Mouse (Mus musculus) regulatory T cell (primary cell): ENCODE data around the gene Gm10436.
"Not testable (repeated sequence)": the region's sequence is repeated elsewhere in the genome, so short reads cannot be mapped to it uniquely, and the experiment has no call there.

Experiments used
- in situ Hi-C: fragments of 300-600 bp; cut with MboI, MseI; formaldehyde crosslinking; loops from one replicate; pipeline ENCODE4 v1.15.1; 2025; ENCODE audit warnings: high pct_unique_total_duplicates

Gm10436 gene

GRCm38 (mm10) chr12:88182008-88182407 is at the start of gene Gm10436:
Gene Gm10436, minus strand, starts transcription at chr12:88182108.
- in situ Hi-C loops, result not testable (repeated sequence)

- in situ Hi-C loops, result no loop called here
Observed at GRCm38 (mm10) chr12:88219445-88219844, 37.5 kb upstream of the Gm10436 start.

- in situ Hi-C loops, result not testable (repeated sequence)
Observed at GRCm38 (mm10) chr12:88218059-88218458, 36.2 kb upstream of the Gm10436 start.

GRCm38 (mm10) chr12:88214641-88215040 is 32.7 kb upstream of the Gm10436 start:
- in situ Hi-C loops, result no loop called here

GRCm38 (mm10) chr12:88211458-88211857 is 29.6 kb upstream of the Gm10436 start:
- in situ Hi-C loops, result not testable (repeated sequence)

- in situ Hi-C loops, result loop anchor here (5.0 kb wide), 1 partner anchor 626 kb away; no protein-coding TSS in a partner anchor
Observed at GRCm38 (mm10) chr12:88202856-88203255, 20.9 kb upstream of the Gm10436 start.
